ENCODE assay signal across 26 mouse cellular contexts in the genomic region with DNA sequence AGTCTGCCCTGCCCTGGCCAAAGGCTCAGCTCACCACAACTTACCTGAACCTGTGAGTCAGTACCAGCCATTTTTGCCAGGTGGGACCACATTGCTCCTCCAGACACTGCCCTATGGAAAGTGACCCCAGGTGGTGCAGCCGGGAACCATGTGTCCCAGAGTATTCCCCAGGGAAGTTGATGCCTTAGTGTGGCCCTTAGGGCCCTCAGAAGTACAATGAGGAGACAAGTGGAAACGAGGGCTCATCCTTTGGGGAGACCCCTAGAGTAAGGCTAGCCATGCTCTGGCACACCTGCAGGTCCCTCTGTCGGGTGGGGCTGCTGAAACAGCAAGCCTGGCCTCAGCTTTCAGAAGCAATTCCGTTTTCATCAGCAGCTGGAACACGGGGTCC. TPM values are rescaled to one million over a fixed set of nuclear protein-coding genes. Genes with fewer than 3 reads are reported as not detected.
"Had no signal": no experiment of that assay in that cellular context is flagged by ENCODE, and none has a peak within 500 bp of the region (broad histone marks: within the 10 kb centered on the region; RNA-seq: fewer than 3 reads in every experiment).

No protein-coding gene starts in this region.

- H3K9ac ChIP-seq: limb, embryonic 15.5 days; liver, embryonic 14.5 days; liver, postnatal 0 days; lung, embryonic 15.5 days had no signal

- H3K27ac ChIP-seq: left cerebral cortex, adult 2 months; limb, embryonic 12.5 days; limb, embryonic 15.5 days; liver, embryonic 14.5 days; lung, embryonic 15.5 days; stomach, postnatal 0 days had no signal

- DNase-seq: kidney, adult 2 months; kidney, postnatal 36 days; layer of hippocampus, adult 9-11 months; layer of hippocampus, postnatal 36 days; liver, postnatal 0 days; lung, postnatal 10 days; lung, postnatal 36 days; midbrain, embryonic 14.5 days; right cerebral cortex, adult 18-20 months; right cerebral cortex, postnatal 14 days; right cerebral cortex, postnatal 4 days; thymus, adult 2 months; thymus, postnatal 14 days; thymus, postnatal 4 days had no signal

- ATAC-seq: intestine, postnatal 0 days; liver, postnatal 0 days had no signal

- H3K27me3 ChIP-seq: limb, embryonic 12.5 days; lung, embryonic 15.5 days had no signal

- H3K4me1 ChIP-seq: limb, embryonic 15.5 days; lung, embryonic 15.5 days had no signal

- H3K4me2 ChIP-seq: limb, embryonic 12.5 days; limb, embryonic 15.5 days; liver, embryonic 11.5 days; lung, embryonic 15.5 days had no signal

- H3K4me3 ChIP-seq: left cerebral cortex, adult 2 months; limb, embryonic 12.5 days; limb, embryonic 15.5 days; lung, embryonic 15.5 days; megakaryocyte, embryonic 14.5 days; midbrain, embryonic 10.5 days had no signal

- H3K9me3 ChIP-seq: limb, embryonic 12.5 days; limb, embryonic 15.5 days; lung, embryonic 15.5 days; midbrain, embryonic 10.5 days had no signal

- H3K36me3 ChIP-seq: lung, embryonic 15.5 days had no signal

RNA-seq across cellular contexts. Expression of a gene that starts 17.7 kb away (rescaled TPM):
- polyA plus RNA-seq: intestine, postnatal 0 days; kidney, embryonic 14.5 days; limb, embryonic 15.5 days; liver, embryonic 11.5 days; liver, embryonic 14.5 days; liver, postnatal 0 days; lung, embryonic 15.5 days; stomach, embryonic 14.5 days; stomach, postnatal 0 days had no signal
